Mouse (Mus musculus): Measurements from ENCODE around the gene Zfp358. TPM values are rescaled to one million over a fixed set of nuclear protein-coding genes. Genes with fewer than 3 reads are reported as not detected.

Gene Zfp358
- polyA plus RNA-seq, 1 experiment from 2014 or later = 57.8 TPM

- Histone ChIP-seq H3K27me3 (no peaks in the 10 kb centered on the region), H3K4me2 (replicated peaks) (no peak overlapping the region), H3K9me3 (no peaks in the 10 kb centered on the region), H3K27ac (no peak overlapping the region), H3K36me3 (peaks cover 90% of the 10 kb centered on the region), H3K4me1 (no peaks in the 10 kb centered on the region), H3K9ac (no peak overlapping the region), H3K4me3 (no peak overlapping the region)
- WGBS = 94% methylated on average over 26 of the region's 26 CpGs
- 0 out of 2 replicates have a peak, but pooled peaks have one; percentile 5 for ATAC-seq (ENCODE audit: low FRiP score, low read depth)
Measured at GRCm38 (mm10) chr8:3537666-3538065, 44.7 kb downstream of the Zfp358 start.

DNA sequence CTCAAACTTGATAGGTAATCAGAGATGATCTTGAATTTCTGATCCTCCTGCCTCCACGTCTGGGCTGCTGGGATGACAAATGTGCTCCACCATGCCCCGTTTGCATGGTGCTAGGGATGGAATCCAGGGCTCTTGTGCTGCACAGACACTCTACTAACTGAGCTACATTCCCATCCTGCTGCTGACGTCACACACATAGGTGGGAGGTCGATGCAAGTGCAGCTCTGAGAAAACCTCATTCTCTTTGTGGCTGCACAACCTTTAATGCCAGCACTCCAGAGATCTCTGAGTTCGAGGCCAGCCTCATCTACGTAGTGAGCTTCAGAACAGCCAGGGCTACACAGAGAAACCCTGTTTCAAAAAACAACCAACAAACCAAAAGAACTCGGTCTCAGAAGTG, 46.2 kb downstream of the Zfp358 start:
- Histone ChIP-seq H3K4me1 (no peaks in the 10 kb centered on the region), H3K4me2 (replicated peaks) (no peak overlapping the region), H3K36me3 (peaks cover 93% of the 10 kb centered on the region), H3K27ac (no peak overlapping the region), H3K9me3 (no peaks in the 10 kb centered on the region), H3K4me3 (no peak overlapping the region), H3K9ac (no peak overlapping the region), H3K27me3 (no peaks in the 10 kb centered on the region)
- ATAC-seq (ENCODE audit: low FRiP score, low read depth) = no peak
- 80% methylated on average over 7 of the region's 7 CpGs for WGBS

GRCm38 (mm10) chr8:3540076-3540475, 47.1 kb downstream of the Zfp358 start:
- Histone ChIP-seq H3K36me3 (peaks cover 99% of the 10 kb centered on the region), H3K4me2 (replicated peaks) (no peak overlapping the region), H3K27me3 (no peaks in the 10 kb centered on the region), H3K4me1 (no peaks in the 10 kb centered on the region), H3K9me3 (no peaks in the 10 kb centered on the region), H3K4me3 (no peak overlapping the region), H3K27ac (no peak overlapping the region), H3K9ac (no peak overlapping the region)
- no peak for ATAC-seq (ENCODE audit: low FRiP score, low read depth)
- 91% methylated on average over 4 of the region's 4 CpGs for WGBS

- no peak for ATAC-seq (ENCODE audit: low FRiP score, low read depth)
- 85% methylated on average over 2 of the region's 2 CpGs for WGBS
Measured at GRCm38 (mm10) chr8:3546511-3546910, 53.6 kb downstream of the Zfp358 start.

More at GRCm38 (mm10) chr8:3546511-3546910, 53.6 kb downstream of the Zfp358 start:
- Histone ChIP-seq H3K4me1 (no peaks in the 10 kb centered on the region), H3K27me3 (no peaks in the 10 kb centered on the region), H3K9me3 (no peaks in the 10 kb centered on the region), H3K4me3 (no peak overlapping the region), H3K4me2 (replicated peaks) (no peak overlapping the region), H3K36me3 (peaks cover 49% of the 10 kb centered on the region), H3K9ac (no peak overlapping the region), H3K27ac (no peak overlapping the region)

Other genes starting within 250 kb of the Zfp358 start
- gene Insr, start 213.5 kb upstream of the Zfp358 start, polyA plus RNA-seq (2015; fragmentation: Nextera tagmentation; extraction: Ambion mirVana) = 38.4 and 40.2 TPM in 2 replicates
- 0.11 TPM in 1 of 2 replicates, not detected in the other for gene A430078G23Rik, start 139.7 kb upstream of the Zfp358 start, polyA plus RNA-seq (2015; fragmentation: Nextera tagmentation; extraction: Ambion mirVana)
- gene Arhgef18, start 100.1 kb upstream of the Zfp358 start, polyA plus RNA-seq (2015; fragmentation: Nextera tagmentation; extraction: Ambion mirVana) = 8.4 and 10.4 TPM in 2 replicates
- 4.5 and 6.3 TPM in 2 replicates for gene Pex11g, start 25.5 kb upstream of the Zfp358 start, polyA plus RNA-seq (2015; fragmentation: Nextera tagmentation; extraction: Ambion mirVana)
- not detected in 2 replicates for gene Tex45, start 22.3 kb upstream of the Zfp358 start, polyA plus RNA-seq (2015; fragmentation: Nextera tagmentation; extraction: Ambion mirVana)
- 54.3 and 54.7 TPM in 2 replicates for gene Mcoln1, start 7.3 kb downstream of the Zfp358 start, polyA plus RNA-seq (2015; fragmentation: Nextera tagmentation; extraction: Ambion mirVana)
- 23.5 and 25.4 TPM in 2 replicates for gene Pnpla6, start 22.2 kb downstream of the Zfp358 start, polyA plus RNA-seq (2015; fragmentation: Nextera tagmentation; extraction: Ambion mirVana)
- 0.65 and 0.79 TPM in 2 replicates for gene C330021F23Rik, start 74.9 kb downstream of the Zfp358 start, polyA plus RNA-seq (2015; fragmentation: Nextera tagmentation; extraction: Ambion mirVana)
- 6.6 and 7.2 TPM in 2 replicates for gene Camsap3, start 94.2 kb downstream of the Zfp358 start, polyA plus RNA-seq (2015; fragmentation: Nextera tagmentation; extraction: Ambion mirVana)
- gene Xab2, start 128.2 kb downstream of the Zfp358 start, polyA plus RNA-seq (2015; fragmentation: Nextera tagmentation; extraction: Ambion mirVana) = 60.9 and 61.1 TPM in 2 replicates
- gene Pet100, start 128.4 kb downstream of the Zfp358 start, polyA plus RNA-seq (2015; fragmentation: Nextera tagmentation; extraction: Ambion mirVana) = 97.7 and 99.1 TPM in 2 replicates
- gene Pcp2, start 132.4 kb downstream of the Zfp358 start, polyA plus RNA-seq (2015; fragmentation: Nextera tagmentation; extraction: Ambion mirVana) = 0.33 TPM in 1 of 2 replicates, not detected in the other
- gene Stxbp2, start 137.8 kb downstream of the Zfp358 start, polyA plus RNA-seq (2015; fragmentation: Nextera tagmentation; extraction: Ambion mirVana) = 27.1 TPM in 2 replicates
- gene Retn, start 162.6 kb downstream of the Zfp358 start, polyA plus RNA-seq (2015; fragmentation: Nextera tagmentation; extraction: Ambion mirVana) = 0.17 TPM in 1 of 2 replicates, not detected in the other
- 0.17 TPM in 1 of 2 replicates, not detected in the other for gene Mcemp1, start 172.6 kb downstream of the Zfp358 start, polyA plus RNA-seq (2015; fragmentation: Nextera tagmentation; extraction: Ambion mirVana)
- gene Fcor, start 179.2 kb downstream of the Zfp358 start, polyA plus RNA-seq (2015; fragmentation: Nextera tagmentation; extraction: Ambion mirVana) = 16.4 TPM in 2 replicates
- 41.5 and 43.1 TPM in 2 replicates for gene Trappc5, start 183.2 kb downstream of the Zfp358 start, polyA plus RNA-seq (2015; fragmentation: Nextera tagmentation; extraction: Ambion mirVana)
- gene Fcer2a, start 201.0 kb downstream of the Zfp358 start, polyA plus RNA-seq (2015; fragmentation: Nextera tagmentation; extraction: Ambion mirVana) = 0.43 and 0.56 TPM in 2 replicates
- not detected in 2 replicates for gene Clec4g, start 227.5 kb downstream of the Zfp358 start, polyA plus RNA-seq (2015; fragmentation: Nextera tagmentation; extraction: Ambion mirVana)

Measured in limb, embryonic 13.5 days (tissue).